Mouse (Mus musculus) urinary bladder, postnatal 10 days (tissue): ENCODE measurements around the gene Lxn.

ENCODE experiments used
- DNase-seq: peaks from one replicate; pipeline ENCODE4 v3.0.0; 2022; ENCODE audit warnings: low spot score

The Lxn gene

GRCm38 (mm10) chr3:67459881-67460280 lies 3.8 kb downstream of the Lxn start:
- DNase-seq, result no peak

- no peak for DNase-seq
Measured at GRCm38 (mm10) chr3:67450601-67451210, 13.0 kb downstream of the Lxn start.

GRCm38 (mm10) chr3:67449660-67450059 lies 14.1 kb downstream of the Lxn start:
- DNase-seq, result no peak

GRCm38 (mm10) chr3:67447143-67447542 lies 16.6 kb downstream of the Lxn start:
- no peak for DNase-seq

GRCm38 (mm10) chr3:67434011-67434410 lies 29.7 kb downstream of the Lxn start:
- DNase-seq, result no peak

- peak; percentile 54 for DNase-seq
Measured at GRCm38 (mm10) chr3:67429999-67430380, 33.7 kb downstream of the Lxn start, which contains the start of gene Gfm1. Gene Gfm1, plus strand, starts transcription at chr3:67430096.

- no peak for DNase-seq
Measured at GRCm38 (mm10) chr3:67429338-67429998, 34.3 kb downstream of the Lxn start.
